Mouse (Mus musculus): ENCODE measurements around the gene Gnl1. TPM values are rescaled to one million over a fixed set of nuclear protein-coding genes. Genes with fewer than 3 reads are reported as not detected.
"Not testable (repeated sequence)": the region's sequence is repeated elsewhere in the genome, so short reads cannot be mapped to it uniquely, and the experiment has no call there.

Gene Gnl1
- polyA plus RNA-seq, 1 experiment from 2014 or later, result 50.5 TPM

GRCm38 (mm10) chr17:35998545-35999305 is 19.1 kb downstream of the Gnl1 start:
- peaks cover 18% of the 10 kb centered on the region for H3K4me1 ChIP-seq (replicated peaks)
- no peaks in the 10 kb centered on the region for H3K27me3 ChIP-seq (ENCODE audit: insufficient read depth, poor library complexity, severe bottlenecking)
- H3K36me3 ChIP-seq, result peaks cover 7% of the 10 kb centered on the region; the same call in 1 of the 2 replicates
- no peak overlapping the region for H3K4me3 ChIP-seq
- H3K9me3 ChIP-seq, result peaks cover 4% of the 10 kb centered on the region; the same call in 1 of the 2 replicates
- 88% methylated on average over 6 of the region's 6 CpGs for WGBS
- DNase-seq (ENCODE audit: low spot score), result no peak
- H3K27ac ChIP-seq, result no peak overlapping the region

- Histone ChIP-seq H3K4me1 (replicated peaks) (peaks cover 18% of the 10 kb centered on the region), H3K27me3 (ENCODE audit: insufficient read depth, poor library complexity, severe bottlenecking) (no peaks in the 10 kb centered on the region), H3K9me3 (peaks cover 4% of the 10 kb centered on the region; the same call in 1 of the 2 replicates), H3K27ac (no peak overlapping the region), H3K36me3 (peaks cover 7% of the 10 kb centered on the region; the same call in 1 of the 2 replicates), H3K4me3 (no peak overlapping the region)
- DNase-seq (ENCODE audit: low spot score), result no peak
- WGBS, result 92% methylated on average over 7 of the region's 7 CpGs
These were observed 19.7 kb downstream of the Gnl1 start for GRCm38 (mm10) chr17:35999356-35999755.

GRCm38 (mm10) chr17:36000349-36000748 is 20.7 kb downstream of the Gnl1 start:
- Histone ChIP-seq H3K4me1 (replicated peaks) (peaks cover 12% of the 10 kb centered on the region), H3K9me3 (peaks cover 7% of the 10 kb centered on the region; the same call in 1 of the 2 replicates), H3K27ac (no peak overlapping the region), H3K36me3 (peaks cover 7% of the 10 kb centered on the region; the same call in 1 of the 2 replicates), H3K27me3 (ENCODE audit: insufficient read depth, poor library complexity, severe bottlenecking) (no peaks in the 10 kb centered on the region), H3K4me3 (no peak overlapping the region)
- DNase-seq (ENCODE audit: low spot score), result no peak
- WGBS, result 89% methylated on average over 4 of the region's 4 CpGs

- H3K27ac ChIP-seq, result no peak overlapping the region
- peaks cover 12% of the 10 kb centered on the region; the same call in 1 of the 2 replicates for H3K9me3 ChIP-seq
- 97% methylated on average over 12 of the region's 12 CpGs for WGBS
- H3K27me3 ChIP-seq (ENCODE audit: insufficient read depth, poor library complexity, severe bottlenecking), result no peaks in the 10 kb centered on the region
- DNase-seq (ENCODE audit: low spot score), result no peak
- no peak overlapping the region for H3K4me3 ChIP-seq
- H3K4me1 ChIP-seq (replicated peaks), result peaks cover 4% of the 10 kb centered on the region
- peaks cover 12% of the 10 kb centered on the region for H3K36me3 ChIP-seq
These were observed 21.7 kb downstream of the Gnl1 start for GRCm38 (mm10) chr17:36001121-36001897.

GRCm38 (mm10) chr17:36001966-36002365 is 22.3 kb downstream of the Gnl1 start:
- 95% methylated on average over 6 of the region's 6 CpGs for whole genome bisulfite sequencing
- peaks cover 3% of the 10 kb centered on the region; the same call in 1 of the 2 replicates for H3K4me1 ChIP-seq (replicated peaks)

GRCm38 (mm10) chr17:36003331-36003730 is 23.7 kb downstream of the Gnl1 start:
- 93% methylated on average over 7 of the region's 7 CpGs for WGBS
- Histone ChIP-seq H3K27ac (no peak overlapping the region), H3K27me3 (ENCODE audit: insufficient read depth, poor library complexity, severe bottlenecking) (no peaks in the 10 kb centered on the region), H3K36me3 (peaks cover 20% of the 10 kb centered on the region), H3K4me3 (no peak overlapping the region), H3K4me1 (replicated peaks) (no peaks in the 10 kb centered on the region), H3K9me3 (peaks cover 18% of the 10 kb centered on the region; the same call in 1 of the 2 replicates)
- DNase-seq (ENCODE audit: low spot score), result no peak

More at GRCm38 (mm10) chr17:36001966-36002365, 22.3 kb downstream of the Gnl1 start:
- Histone ChIP-seq H3K4me3 (no peak overlapping the region), H3K36me3 (peaks cover 19% of the 10 kb centered on the region), H3K9me3 (peaks cover 18% of the 10 kb centered on the region; the same call in 1 of the 2 replicates), H3K27ac (no peak overlapping the region; the same call in 1 of the 2 replicates), H3K27me3 (ENCODE audit: insufficient read depth, poor library complexity, severe bottlenecking) (no peaks in the 10 kb centered on the region)
- DNase-seq (ENCODE audit: low spot score), result no peak

- not testable (repeated sequence) for H3K27ac ChIP-seq; H3K27me3 ChIP-seq (ENCODE audit: insufficient read depth, poor library complexity, severe bottlenecking); H3K4me3 ChIP-seq; H3K4me1 ChIP-seq (replicated peaks); DNase-seq (ENCODE audit: low spot score)
- WGBS, result 98% methylated on average over 7 of the region's 7 CpGs
- peaks cover 20% of the 10 kb centered on the region for H3K36me3 ChIP-seq
- H3K9me3 ChIP-seq, result peaks cover 18% of the 10 kb centered on the region; the same call in 1 of the 2 replicates
These were observed 24.8 kb downstream of the Gnl1 start for GRCm38 (mm10) chr17:36004409-36004808.

- 93% methylated on average over 5 of the region's 5 CpGs for WGBS
- Histone ChIP-seq H3K9me3 (0 out of 2 replicates have a peak, but pooled peaks cover 7% of the 10 kb centered on the region), H3K4me3 (no peak overlapping the region), H3K36me3 (peaks cover 20% of the 10 kb centered on the region), H3K27me3 (ENCODE audit: insufficient read depth, poor library complexity, severe bottlenecking) (no peaks in the 10 kb centered on the region), H3K27ac (no peak overlapping the region), H3K4me1 (replicated peaks) (peaks cover 1% of the 10 kb centered on the region; the same call in 1 of the 2 replicates)
- DNase-seq (ENCODE audit: low spot score), result no peak
These were observed 35.3 kb downstream of the Gnl1 start for GRCm38 (mm10) chr17:36014977-36015376.

- H3K4me3 ChIP-seq, result no peak overlapping the region
- H3K27ac ChIP-seq, result no peak overlapping the region
- H3K9me3 ChIP-seq, result peaks cover 7% of the 10 kb centered on the region; the same call in 1 of the 2 replicates
- no peaks in the 10 kb centered on the region for H3K27me3 ChIP-seq (ENCODE audit: insufficient read depth, poor library complexity, severe bottlenecking)
- peaks cover 15% of the 10 kb centered on the region for H3K4me1 ChIP-seq (replicated peaks)
- DNase-seq (ENCODE audit: low spot score), result no peak
- H3K36me3 ChIP-seq, result peaks cover 20% of the 10 kb centered on the region
- WGBS, result 90% methylated on average over 5 of the region's 5 CpGs
These were observed 37.4 kb downstream of the Gnl1 start for GRCm38 (mm10) chr17:36017046-36017445.

GRCm38 (mm10) chr17:36018979-36019378 is 39.3 kb downstream of the Gnl1 start:
- WGBS, result 70% methylated on average over 2 of the region's 2 CpGs
- Histone ChIP-seq H3K36me3 (peaks cover 20% of the 10 kb centered on the region), H3K4me3 (no peak overlapping the region), H3K4me1 (replicated peaks) (peaks cover 15% of the 10 kb centered on the region), H3K27me3 (ENCODE audit: insufficient read depth, poor library complexity, severe bottlenecking) (no peaks in the 10 kb centered on the region), H3K9me3 (peaks cover 7% of the 10 kb centered on the region; the same call in 1 of the 2 replicates), H3K27ac (no peak overlapping the region)
- no peak for DNase-seq (ENCODE audit: low spot score)

- no peak overlapping the region for H3K27ac ChIP-seq
- H3K4me1 ChIP-seq (replicated peaks), result peaks cover 15% of the 10 kb centered on the region
- WGBS, result 70% methylated on average over 3 of the region's 3 CpGs
- no peak for DNase-seq (ENCODE audit: low spot score)
- H3K9me3 ChIP-seq, result peaks cover 3% of the 10 kb centered on the region; the same call in 1 of the 2 replicates
- H3K4me3 ChIP-seq, result no peak overlapping the region
- no peaks in the 10 kb centered on the region for H3K27me3 ChIP-seq (ENCODE audit: insufficient read depth, poor library complexity, severe bottlenecking)
- peaks cover 14% of the 10 kb centered on the region for H3K36me3 ChIP-seq
These were observed 39.9 kb downstream of the Gnl1 start for GRCm38 (mm10) chr17:36019519-36019918.

GRCm38 (mm10) chr17:36020191-36021073 is 40.8 kb downstream of the Gnl1 start, which contains the start of gene H2-T24:
H2-T24 (minus strand) TSS chr17:36020560.
- WGBS, result 44% methylated on average over 15 of the region's 15 CpGs
- H3K36me3 ChIP-seq, result peaks cover 5% of the 10 kb centered on the region; the same call in 1 of the 2 replicates
- peaks cover 3% of the 10 kb centered on the region; the same call in 1 of the 2 replicates for H3K9me3 ChIP-seq
- H3K4me1 ChIP-seq (replicated peaks), result peaks cover 19% of the 10 kb centered on the region
- 0 out of 2 replicates have a peak within 1 kb of the TSS, but pooled peaks have one; percentile 16 for H3K27ac ChIP-seq
- peak within 1 kb of the TSS; percentile 11 for H3K4me3 ChIP-seq
- no peaks in the 10 kb centered on the region for H3K27me3 ChIP-seq (ENCODE audit: insufficient read depth, poor library complexity, severe bottlenecking)
- peak; percentile 39 for DNase-seq (ENCODE audit: low spot score)
